Mouse (Mus musculus) small intestine, adult 2 months (tissue): ENCODE data around the gene Tap1. TPM values are rescaled to one million over a fixed set of nuclear protein-coding genes. Genes with fewer than 3 reads are reported as not detected.
"Not testable (repeated sequence)": the region's sequence is repeated elsewhere in the genome, so short reads cannot be mapped to it uniquely, and the experiment has no call there.

Experiments
- H3K27ac ChIP-seq: fragments of 200-500 bp; 2 replicates; pipeline ENCODE4 v1.5.1; 2012; ENCODE audit warnings: low read depth, low read length, control low read depth, inconsistent platforms; ENCODE audit not compliant: insufficient read depth
- H3K27me3 ChIP-seq: fragments of 200-500 bp; 2 replicates; pipeline ENCODE4 v1.6.1; 2012; ENCODE audit warnings: mild to moderate bottlenecking, moderate library complexity, low read length, inconsistent platforms; ENCODE audit not compliant: control insufficient read depth, insufficient read depth
- H3K36me3 ChIP-seq: fragments of 200-500 bp; 2 replicates; pipeline ENCODE4 v1.6.1; 2012; ENCODE audit warnings: mild to moderate bottlenecking, low read length, control low read depth, inconsistent platforms; ENCODE audit not compliant: control insufficient read depth, insufficient read depth
- H3K4me1 ChIP-seq: fragments of 200-500 bp; 2 replicates; pipeline ENCODE4 v1.6.1; 2012; ENCODE audit warnings: low read length, inconsistent platforms, mixed read lengths; ENCODE audit not compliant: control insufficient read depth, insufficient read depth, insufficient read length
- H3K4me3 ChIP-seq: fragments of 200-500 bp; 2 replicates; pipeline ENCODE4 v1.5.1; 2012; ENCODE audit warnings: low read depth, mild to moderate bottlenecking, control low read depth, inconsistent platforms, low read length, moderate library complexity
- CTCF ChIP-seq: fragments of 200-500 bp; IDR thresholded peaks from 2 replicates; pipeline ENCODE4 v1.5.1; 2012; ENCODE audit warnings: low read depth, mild to moderate bottlenecking, control low read depth, inconsistent platforms, low read length, moderate library complexity, mixed read lengths; ENCODE audit not compliant: insufficient replicate concordance, insufficient read length; ENCODE audit errors: extremely low read depth
- POLR2A ChIP-seq: fragments of 200-500 bp; IDR thresholded peaks from 2 replicates; pipeline ENCODE4 v1.6.1; 2012; ENCODE audit warnings: low read depth, mild to moderate bottlenecking, control low read depth, inconsistent platforms, low read length, moderate library complexity
- WGBS: fragments of 180-500 bp; shearing (Covaris S2); methylation state at CpG from one replicate; pipeline ENCODE4 v1.1.7; 2018; 5-methylcytosine and 5-hydroxymethylcytosine counted together
- polyA plus RNA-seq: library from polyadenylated mRNA; depleted of rRNA; stranded (reverse); fragments of >200 nt; gene quantifications from 2 replicates; pipeline ENCODE4 v1.2.3, GENCODE M21; 2012

Tap1 gene
- polyA plus RNA-seq, 1 experiment = 100 TPM

- no peaks in the 10 kb centered on the region for H3K27me3 ChIP-seq
- no peaks in the 10 kb centered on the region for H3K4me1 ChIP-seq
- WGBS = 43% methylated on average over 11 of the region's 11 CpGs
- H3K36me3 ChIP-seq = peaks cover 26% of the 10 kb centered on the region
- H3K27ac ChIP-seq = no peak overlapping the region
- TF ChIP-seq POLR2A (no peak), CTCF (no peak)
- H3K4me3 ChIP-seq = peak overlapping the region; percentile 29
Measured at GRCm38 (mm10) chr17:34218675-34219074, 31.3 kb downstream of the Tap1 start.

GRCm38 (mm10) chr17:34219096-34219495 is 31.7 kb downstream of the Tap1 start:
- peak overlapping the region; percentile 29; the same call in 1 of the 2 replicates for H3K4me3 ChIP-seq
- H3K36me3 ChIP-seq = peaks cover 23% of the 10 kb centered on the region
- H3K4me1 ChIP-seq, H3K27ac ChIP-seq, H3K27me3 ChIP-seq: not testable (repeated sequence)
- 85% methylated on average over 9 of the region's 11 CpGs for WGBS
- TF ChIP-seq CTCF = peak; percentile 53; the same call in 1 of the 2 replicates

GRCm38 (mm10) chr17:34219801-34220200 is 32.4 kb downstream of the Tap1 start:
- H3K27me3 ChIP-seq, H3K4me3 ChIP-seq, H3K27ac ChIP-seq, H3K4me1 ChIP-seq: not testable (repeated sequence)
- 88% methylated on average over 6 of the region's 7 CpGs for WGBS
- peaks cover 16% of the 10 kb centered on the region for H3K36me3 ChIP-seq

- H3K4me3 ChIP-seq, H3K27ac ChIP-seq, H3K27me3 ChIP-seq, H3K4me1 ChIP-seq: not testable (repeated sequence)
- H3K36me3 ChIP-seq = peaks cover 12% of the 10 kb centered on the region
- WGBS = 98% methylated on average over 9 of the region's 16 CpGs
Measured at GRCm38 (mm10) chr17:34220401-34220800, 33.0 kb downstream of the Tap1 start.

GRCm38 (mm10) chr17:34224816-34225215 is 37.5 kb downstream of the Tap1 start:
- Histone ChIP-seq H3K36me3 (no peaks in the 10 kb centered on the region), H3K27me3 (no peaks in the 10 kb centered on the region), H3K27ac (no peak overlapping the region), H3K4me3 (no peak overlapping the region), H3K4me1 (no peaks in the 10 kb centered on the region)
- WGBS = 95% methylated on average over 3 of the region's 3 CpGs
- TF ChIP-seq CTCF (no peak), POLR2A (no peak)

GRCm38 (mm10) chr17:34225426-34225825 is 38.1 kb downstream of the Tap1 start:
- Histone ChIP-seq H3K27me3 (no peaks in the 10 kb centered on the region), H3K36me3 (no peaks in the 10 kb centered on the region), H3K27ac (no peak overlapping the region), H3K4me1 (no peaks in the 10 kb centered on the region), H3K4me3 (no peak overlapping the region)
- WGBS = 96% methylated on average over 8 of the region's 8 CpGs
- TF ChIP-seq CTCF (no peak), POLR2A (no peak)

GRCm38 (mm10) chr17:34225911-34226310 is 38.6 kb downstream of the Tap1 start:
- 97% methylated on average over 17 of the region's 23 CpGs for WGBS
- H3K27me3 ChIP-seq, H3K4me3 ChIP-seq, H3K36me3 ChIP-seq, H3K27ac ChIP-seq, H3K4me1 ChIP-seq: not testable (repeated sequence)

GRCm38 (mm10) chr17:34230971-34231370 is 43.6 kb downstream of the Tap1 start:
- WGBS = 93% methylated on average over 9 of the region's 9 CpGs
- not testable (repeated sequence) for H3K4me3 ChIP-seq, H3K27ac ChIP-seq, H3K36me3 ChIP-seq, H3K27me3 ChIP-seq, H3K4me1 ChIP-seq

- 95% methylated on average over 7 of the region's 7 CpGs for WGBS
- H3K36me3 ChIP-seq, H3K27me3 ChIP-seq, H3K4me1 ChIP-seq, H3K27ac ChIP-seq, H3K4me3 ChIP-seq: not testable (repeated sequence)
Measured at GRCm38 (mm10) chr17:34232021-34232420, 44.7 kb downstream of the Tap1 start.
